Mouse (Mus musculus) forebrain, embryonic 15.5 days (tissue): ENCODE measurements around the gene Crhr1. TPM values are rescaled to one million over a fixed set of nuclear protein-coding genes. Genes with fewer than 3 reads are reported as not detected.
A peak's percentile ranks its signal among the peaks of the same experiment; 100 is the strongest.

ENCODE experiments used
- ATAC-seq: fragments of 200-750 bp; cut with Nextera tagmentation; replicated peaks from 2 replicates; pipeline ENCODE4 v1.8.0; 2017; ENCODE audit warnings: mild to moderate bottlenecking, moderate TSS enrichment, moderate library complexity
- H3K27ac ChIP-seq: fragments of 300-500 bp; sonication (generic); replicated peaks from 2 replicates; pipeline ENCODE4 v1.5.1; 2015; ENCODE audit warnings: mild to moderate bottlenecking, inconsistent platforms
- H3K27me3 ChIP-seq: fragments of 300-500 bp; sonication (generic); 2 replicates; pipeline ENCODE4 v1.6.1; 2015; ENCODE audit warnings: inconsistent platforms
- H3K36me3 ChIP-seq: fragments of 300-500 bp; sonication (generic); 2 replicates; pipeline ENCODE4 v1.6.1; 2015; ENCODE audit warnings: mild to moderate bottlenecking, inconsistent platforms
- H3K4me1 ChIP-seq: fragments of 300-500 bp; sonication (generic); 2 replicates; pipeline ENCODE4 v1.6.1; 2015; ENCODE audit warnings: inconsistent platforms
- H3K4me2 ChIP-seq: fragments of 300-500 bp; sonication (generic); replicated peaks from 2 replicates; pipeline ENCODE4 v1.6.1; 2015; ENCODE audit warnings: mild to moderate bottlenecking, inconsistent platforms
- H3K4me3 ChIP-seq: fragments of 300-500 bp; sonication (generic); 2 replicates; pipeline ENCODE4 v1.5.1; 2015; ENCODE audit warnings: mild to moderate bottlenecking, inconsistent platforms
- H3K9ac ChIP-seq: fragments of 300-500 bp; sonication (generic); replicated peaks from 2 replicates; pipeline ENCODE4 v1.6.1; 2015; ENCODE audit warnings: mild to moderate bottlenecking, inconsistent platforms
- H3K9me3 ChIP-seq: fragments of 300-500 bp; sonication (generic); 2 replicates; pipeline ENCODE4 v1.6.1; 2016; ENCODE audit warnings: inconsistent platforms
- WGBS: fragments of 180-500 bp; shearing (Covaris S2); methylation state at CpG from one replicate; pipeline ENCODE4 v1.1.7; 2015; ENCODE audit warnings: mixed read lengths; 5-methylcytosine and 5-hydroxymethylcytosine counted together
- polyA plus RNA-seq: library from polyadenylated mRNA; unstranded; fragments of >200 nt; fragmentation: Nextera tagmentation; extraction: Ambion mirVana; gene quantifications from 2 replicates; pipeline ENCODE4 v1.2.1, GENCODE M21; 2015

Gene Crhr1
- polyA plus RNA-seq: 4.1 and 4.2 TPM in 2 replicates

GRCm38 (mm10) chr11:104132580-104133441 is at the start of gene Crhr1:
Crhr1 (plus strand) TSS chr11:104132855.
- Histone ChIP-seq H3K36me3 (no peaks in the 10 kb centered on the region), H3K27ac (peak within 1 kb of the TSS; percentile 39; the same call in 1 of the 2 replicates), H3K4me3 (peak within 1 kb of the TSS; percentile 77), H3K9me3 (no peaks in the 10 kb centered on the region), H3K27me3 (peaks cover 59% of the 10 kb centered on the region), H3K9ac (peak within 1 kb of the TSS; percentile 76), H3K4me1 (peaks cover 23% of the 10 kb centered on the region), H3K4me2 (peak within 1 kb of the TSS; percentile 98)
- peak; percentile 83 for ATAC-seq
- WGBS: under 1% methylated on average over 73 of the region's 80 CpGs

GRCm38 (mm10) chr11:104083248-104083647 is 49.4 kb upstream of the Crhr1 start:
- Histone ChIP-seq H3K9ac (no peak overlapping the region), H3K9me3 (no peaks in the 10 kb centered on the region), H3K36me3 (no peaks in the 10 kb centered on the region), H3K4me3 (no peak overlapping the region), H3K4me2 (no peak overlapping the region), H3K4me1 (peaks cover 6% of the 10 kb centered on the region), H3K27ac (no peak overlapping the region), H3K27me3 (no peaks in the 10 kb centered on the region)
- 67% methylated on average over 6 of the region's 7 CpGs for WGBS
- no peak for ATAC-seq

- no peak for ATAC-seq
- no peaks in the 10 kb centered on the region for H3K36me3 ChIP-seq
- H3K9ac ChIP-seq: no peak overlapping the region
- no peak overlapping the region for H3K27ac ChIP-seq
- no peak overlapping the region for H3K4me2 ChIP-seq
- WGBS: 70% methylated on average over 6 of the region's 6 CpGs
- peaks cover 8% of the 10 kb centered on the region for H3K4me1 ChIP-seq
- H3K4me3 ChIP-seq: no peak overlapping the region
- no peaks in the 10 kb centered on the region for H3K9me3 ChIP-seq
- no peaks in the 10 kb centered on the region for H3K27me3 ChIP-seq
Observed at GRCm38 (mm10) chr11:104083716-104084115, 48.9 kb upstream of the Crhr1 start.

GRCm38 (mm10) chr11:104088519-104088918 is 44.1 kb upstream of the Crhr1 start:
- Histone ChIP-seq H3K4me1 (peaks cover 9% of the 10 kb centered on the region), H3K9ac (no peak overlapping the region), H3K4me3 (no peak overlapping the region), H3K27ac (no peak overlapping the region; the same call in 1 of the 2 replicates), H3K4me2 (no peak overlapping the region), H3K27me3 (no peaks in the 10 kb centered on the region), H3K36me3 (no peaks in the 10 kb centered on the region), H3K9me3 (no peaks in the 10 kb centered on the region)
- 38% methylated on average over 10 of the region's 10 CpGs for WGBS
- peak; percentile 41; the same call in 1 of the 2 replicates for ATAC-seq

GRCm38 (mm10) chr11:104090769-104091168 is 41.9 kb upstream of the Crhr1 start:
- Histone ChIP-seq H3K9me3 (no peaks in the 10 kb centered on the region), H3K27ac (no peak overlapping the region), H3K27me3 (no peaks in the 10 kb centered on the region), H3K36me3 (no peaks in the 10 kb centered on the region), H3K4me2 (no peak overlapping the region), H3K4me3 (no peak overlapping the region), H3K9ac (no peak overlapping the region), H3K4me1 (peaks cover 3% of the 10 kb centered on the region; the same call in 1 of the 2 replicates)
- no peak for ATAC-seq

- H3K36me3 ChIP-seq: no peaks in the 10 kb centered on the region
- no peak overlapping the region for H3K9ac ChIP-seq
- WGBS: 66% methylated on average over 3 of the region's 3 CpGs
- ATAC-seq: no peak
- 0 out of 2 replicates have a peak, but pooled peaks cover 7% of the 10 kb centered on the region for H3K4me1 ChIP-seq
- H3K4me2 ChIP-seq: no peak overlapping the region
- H3K27me3 ChIP-seq: no peaks in the 10 kb centered on the region
- H3K27ac ChIP-seq: no peak overlapping the region
- no peak overlapping the region for H3K4me3 ChIP-seq
- no peaks in the 10 kb centered on the region for H3K9me3 ChIP-seq
Observed at GRCm38 (mm10) chr11:104095151-104095550, 37.5 kb upstream of the Crhr1 start.

GRCm38 (mm10) chr11:104096536-104096935 is 36.1 kb upstream of the Crhr1 start:
- no peak overlapping the region for H3K4me2 ChIP-seq
- no peak for ATAC-seq
- no peak overlapping the region for H3K27ac ChIP-seq
- H3K36me3 ChIP-seq: no peaks in the 10 kb centered on the region
- H3K4me3 ChIP-seq: no peak overlapping the region
- 67% methylated on average over 7 of the region's 7 CpGs for WGBS
- H3K9ac ChIP-seq: no peak overlapping the region
- no peaks in the 10 kb centered on the region for H3K27me3 ChIP-seq
- H3K9me3 ChIP-seq: no peaks in the 10 kb centered on the region
- 0 out of 2 replicates have a peak, but pooled peaks cover 7% of the 10 kb centered on the region for H3K4me1 ChIP-seq

GRCm38 (mm10) chr11:104099542-104099941 is 33.1 kb upstream of the Crhr1 start:
- Histone ChIP-seq H3K36me3 (no peaks in the 10 kb centered on the region), H3K4me1 (peaks cover 21% of the 10 kb centered on the region), H3K4me2 (no peak overlapping the region), H3K9ac (no peak overlapping the region), H3K9me3 (no peaks in the 10 kb centered on the region), H3K4me3 (no peak overlapping the region), H3K27me3 (no peaks in the 10 kb centered on the region), H3K27ac (no peak overlapping the region; the same call in 1 of the 2 replicates)
- 28% methylated on average over 7 of the region's 7 CpGs for WGBS
- peak; percentile 23; the same call in 1 of the 2 replicates for ATAC-seq

GRCm38 (mm10) chr11:104102641-104103040 is 30.0 kb upstream of the Crhr1 start:
- 7% methylated on average over 8 of the region's 8 CpGs for whole genome bisulfite sequencing
- no peaks in the 10 kb centered on the region for H3K36me3 ChIP-seq
- H3K4me3 ChIP-seq: no peak overlapping the region
- no peak overlapping the region for H3K9ac ChIP-seq
- ATAC-seq: no peak
- H3K27ac ChIP-seq: no peak overlapping the region
- H3K4me1 ChIP-seq: peaks cover 52% of the 10 kb centered on the region
- no peak overlapping the region for H3K4me2 ChIP-seq
- H3K9me3 ChIP-seq: no peaks in the 10 kb centered on the region
- H3K27me3 ChIP-seq: no peaks in the 10 kb centered on the region

GRCm38 (mm10) chr11:104106329-104106728 is 26.3 kb upstream of the Crhr1 start:
- Histone ChIP-seq H3K4me1 (peaks cover 46% of the 10 kb centered on the region), H3K9me3 (no peaks in the 10 kb centered on the region), H3K36me3 (no peaks in the 10 kb centered on the region), H3K27ac (peak overlapping the region; percentile 48), H3K4me3 (no peak overlapping the region), H3K9ac (no peak overlapping the region), H3K4me2 (no peak overlapping the region), H3K27me3 (no peaks in the 10 kb centered on the region)
- peak; percentile 90 for ATAC-seq
- WGBS: 18% methylated on average over 5 of the region's 5 CpGs

GRCm38 (mm10) chr11:104106969-104107368 is 25.7 kb upstream of the Crhr1 start:
- Histone ChIP-seq H3K27me3 (no peaks in the 10 kb centered on the region), H3K9me3 (no peaks in the 10 kb centered on the region), H3K4me2 (no peak overlapping the region), H3K36me3 (no peaks in the 10 kb centered on the region), H3K27ac (peak overlapping the region; percentile 48), H3K4me3 (no peak overlapping the region), H3K4me1 (peaks cover 46% of the 10 kb centered on the region), H3K9ac (no peak overlapping the region)
- no peak for ATAC-seq
- WGBS: 52% methylated on average over 2 of the region's 2 CpGs

GRCm38 (mm10) chr11:104110366-104110765 is 22.3 kb upstream of the Crhr1 start:
- no peaks in the 10 kb centered on the region for H3K27me3 ChIP-seq
- H3K27ac ChIP-seq: no peak overlapping the region
- H3K4me1 ChIP-seq: peaks cover 36% of the 10 kb centered on the region
- H3K4me3 ChIP-seq: no peak overlapping the region
- no peak overlapping the region for H3K9ac ChIP-seq
- ATAC-seq: no peak
- no peak overlapping the region for H3K4me2 ChIP-seq
- H3K36me3 ChIP-seq: no peaks in the 10 kb centered on the region
- no peaks in the 10 kb centered on the region for H3K9me3 ChIP-seq
- 71% methylated on average over 1 of the region's 1 CpGs for WGBS
